Mouse (Mus musculus): ENCODE measurements around the gene Tor4a.

DNA sequence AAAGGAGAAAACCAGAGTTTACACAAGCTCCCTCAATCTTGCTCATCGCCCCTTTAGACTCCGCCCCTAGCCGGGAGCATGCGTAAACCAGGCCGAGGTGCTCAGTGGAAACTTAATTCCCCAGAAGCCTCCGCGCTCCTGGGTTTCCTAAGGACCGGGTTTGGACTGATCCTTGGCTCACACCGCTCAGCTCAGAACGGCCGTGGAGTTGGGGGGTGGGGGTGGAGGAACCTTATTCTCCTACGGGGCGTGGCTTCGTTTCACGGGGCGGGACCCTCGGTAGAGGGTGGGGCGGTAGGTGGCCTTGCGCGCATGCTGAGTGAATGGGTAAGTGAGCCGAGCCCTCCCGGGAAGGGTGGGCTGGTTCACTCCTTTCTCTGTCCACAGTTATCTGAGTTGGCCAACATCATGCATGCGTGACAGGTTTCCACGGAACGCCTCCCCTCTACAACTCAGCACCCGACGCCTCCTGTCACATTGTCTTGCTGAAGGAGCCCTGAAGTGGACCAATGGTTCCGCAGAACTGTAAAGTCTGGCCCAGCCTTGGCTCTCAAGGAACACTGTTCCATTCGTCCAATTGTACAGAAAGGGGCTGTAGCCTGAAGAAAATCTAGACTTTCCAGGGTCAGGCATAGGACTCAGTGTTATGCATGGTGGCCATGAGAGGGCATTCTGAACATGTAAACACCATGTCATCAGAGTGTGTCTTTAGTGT is 44.2 kb upstream of the Tor4a start:
- TF ChIP-seq CTCF (IDR thresholded peaks at IDR 0.05; ENCODE audit: insufficient read depth, low read length) (no peak), POLR2A (IDR thresholded peaks at IDR 0.05; ENCODE audit: borderline replicate concordance, extremely low read depth, low read depth, low read length) (peak; percentile 38; the same call in 1 of the 2 replicates)
